Mouse (Mus musculus) lung, postnatal 0 days (tissue): ENCODE measurements around the gene B4galnt2.

ENCODE experiments used
- CTCF ChIP-seq: IDR thresholded peaks from 2 replicates; pipeline ENCODE4 v1.5.1; 2016; ENCODE audit warnings: antibody characterized with exemption, mild to moderate bottlenecking
- EP300 ChIP-seq: IDR thresholded peaks from 2 replicates; pipeline ENCODE4 v1.6.1; 2016; ENCODE audit warnings: antibody characterized with exemption, mild to moderate bottlenecking, control low read depth

DNA sequence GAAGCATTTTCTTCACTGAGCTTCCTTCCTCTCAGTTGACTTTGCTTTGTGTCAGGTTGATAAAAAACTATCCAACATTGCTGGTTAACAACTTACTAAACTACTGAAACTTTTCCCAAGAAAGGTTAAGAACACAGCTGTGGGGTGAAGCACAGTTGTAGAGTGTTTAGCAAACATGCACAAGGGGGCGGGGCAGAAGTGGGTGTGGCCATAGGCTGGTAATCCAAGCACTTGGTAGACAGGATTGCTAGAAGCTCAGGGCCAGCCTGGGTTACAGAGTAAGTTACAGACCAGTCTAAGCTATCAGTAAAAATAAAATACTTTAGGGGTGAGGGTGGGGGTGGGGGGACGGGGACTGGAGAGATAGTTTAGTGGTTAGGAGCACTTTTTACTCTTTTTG lies 10.4 kb downstream of the B4galnt2 start:
- TF ChIP-seq CTCF, result no peak
- no peak for TF ChIP-seq EP300
